Mouse (Mus musculus) midbrain, embryonic 11.5 days (tissue): ENCODE data around the gene Prss27. TPM values are rescaled to one million over a fixed set of nuclear protein-coding genes. Genes with fewer than 3 reads are reported as not detected.

Experiments used
- ATAC-seq: fragments of 200-750 bp; cut with Nextera tagmentation; 2 replicates; pipeline ENCODE4 v1.8.0; 2017; ENCODE audit warnings: moderate TSS enrichment, moderate library complexity; ENCODE audit not compliant: low FRiP score
- DNase-seq: peaks from one replicate; pipeline ENCODE4 v3.0.0; 2015; ENCODE audit warnings: low spot score; ENCODE audit errors: missing footprints
- H3K27ac ChIP-seq: fragments of 300-500 bp; sonication (generic); 2 replicates; pipeline ENCODE4 v1.5.1; 2014; ENCODE audit warnings: low read depth, low read length
- H3K27me3 ChIP-seq: fragments of 300-500 bp; sonication (generic); 2 replicates; pipeline ENCODE4 v1.6.1; 2014; ENCODE audit warnings: mild to moderate bottlenecking, low read length, moderate library complexity, mixed read lengths; ENCODE audit not compliant: control insufficient read depth, insufficient read depth
- H3K36me3 ChIP-seq: fragments of 300-500 bp; sonication (generic); 2 replicates; pipeline ENCODE4 v1.6.1; 2014; ENCODE audit warnings: mild to moderate bottlenecking, low read length, moderate library complexity, mixed read lengths; ENCODE audit not compliant: control insufficient read depth, insufficient read depth
- H3K4me1 ChIP-seq: fragments of 300-500 bp; sonication (generic); 2 replicates; pipeline ENCODE4 v1.6.1; 2014; ENCODE audit warnings: low read length; ENCODE audit not compliant: control insufficient read depth, insufficient read depth
- H3K4me2 ChIP-seq: fragments of 300-500 bp; sonication (generic); 2 replicates; pipeline ENCODE4 v1.6.1; 2014; ENCODE audit warnings: mild to moderate bottlenecking, moderate library complexity
- H3K4me3 ChIP-seq: fragments of 300-500 bp; sonication (generic); 2 replicates; pipeline ENCODE4 v1.5.1; 2014; ENCODE audit warnings: low read depth, low read length
- H3K9ac ChIP-seq: fragments of 300-500 bp; sonication (generic); 2 replicates; pipeline ENCODE4 v1.6.1; 2014; ENCODE audit warnings: low read length
- H3K9me3 ChIP-seq: fragments of 300-500 bp; sonication (generic); 2 replicates; pipeline ENCODE4 v1.6.1; 2016; ENCODE audit warnings: low read length; ENCODE audit not compliant: control insufficient read depth
- WGBS: fragments of 180-500 bp; shearing (Covaris S2); extraction: QIAGEN DNeasy Blood & Tissue Kit; methylation state at CpG from one replicate; pipeline ENCODE4 v1.1.7; 2014; 5-methylcytosine and 5-hydroxymethylcytosine counted together
- polyA plus RNA-seq: library from polyadenylated mRNA; unstranded; fragments of >200 nt; fragmentation: Nextera tagmentation; extraction: Ambion mirVana; gene quantifications from 2 replicates; pipeline ENCODE4 v1.2.1, GENCODE M21; 2014

Prss27 gene
- polyA plus RNA-seq, 1 experiment from 2014 or later: not detected

- Histone ChIP-seq H3K36me3 (no peaks in the 10 kb centered on the region), H3K27ac (no peak overlapping the region), H3K4me1 (no peaks in the 10 kb centered on the region), H3K4me2 (no peak overlapping the region), H3K9me3 (no peaks in the 10 kb centered on the region), H3K27me3 (no peaks in the 10 kb centered on the region), H3K9ac (no peak overlapping the region), H3K4me3 (no peak overlapping the region)
- WGBS: 24% methylated on average over 14 of the region's 14 CpGs
- ATAC-seq: no peak
- peak; percentile 81 for DNase-seq
These were observed 22.2 kb upstream of the Prss27 start for GRCm38 (mm10) chr17:24015727-24016126.

- Histone ChIP-seq H3K27ac (no peak overlapping the region), H3K4me2 (no peak overlapping the region), H3K4me1 (no peaks in the 10 kb centered on the region), H3K4me3 (no peak overlapping the region), H3K9me3 (no peaks in the 10 kb centered on the region), H3K27me3 (no peaks in the 10 kb centered on the region), H3K36me3 (no peaks in the 10 kb centered on the region), H3K9ac (no peak overlapping the region)
- WGBS: 86% methylated on average over 6 of the region's 6 CpGs
- ATAC-seq: no peak
- DNase-seq: no peak
These were observed 17.2 kb upstream of the Prss27 start for GRCm38 (mm10) chr17:24020696-24021095.

GRCm38 (mm10) chr17:24021375-24022199 lies 16.4 kb upstream of the Prss27 start:
- no peak overlapping the region for H3K27ac ChIP-seq
- H3K36me3 ChIP-seq: no peaks in the 10 kb centered on the region
- WGBS: 80% methylated on average over 5 of the region's 5 CpGs
- H3K4me2 ChIP-seq: no peak overlapping the region
- no peaks in the 10 kb centered on the region for H3K27me3 ChIP-seq
- H3K9ac ChIP-seq: no peak overlapping the region
- no peak overlapping the region for H3K4me3 ChIP-seq
- H3K9me3 ChIP-seq: no peaks in the 10 kb centered on the region
- DNase-seq (no peak), ATAC-seq (no peak)
- no peaks in the 10 kb centered on the region for H3K4me1 ChIP-seq

GRCm38 (mm10) chr17:24029477-24029876 lies 8.5 kb upstream of the Prss27 start:
- H3K9ac ChIP-seq: no peak overlapping the region
- H3K4me1 ChIP-seq: no peaks in the 10 kb centered on the region
- H3K36me3 ChIP-seq: no peaks in the 10 kb centered on the region
- H3K27me3 ChIP-seq: no peaks in the 10 kb centered on the region
- no peak overlapping the region for H3K4me3 ChIP-seq
- no peaks in the 10 kb centered on the region for H3K9me3 ChIP-seq
- WGBS: 85% methylated on average over 7 of the region's 7 CpGs
- H3K27ac ChIP-seq: no peak overlapping the region
- no peak for DNase-seq
- no peak for ATAC-seq
- no peak overlapping the region for H3K4me2 ChIP-seq

GRCm38 (mm10) chr17:24030551-24030950 lies 7.4 kb upstream of the Prss27 start:
- Histone ChIP-seq H3K27me3 (no peaks in the 10 kb centered on the region), H3K27ac (no peak overlapping the region), H3K36me3 (no peaks in the 10 kb centered on the region), H3K4me3 (no peak overlapping the region), H3K4me2 (no peak overlapping the region), H3K4me1 (no peaks in the 10 kb centered on the region), H3K9ac (no peak overlapping the region), H3K9me3 (no peaks in the 10 kb centered on the region)
- WGBS: 86% methylated on average over 19 of the region's 22 CpGs
- DNase-seq (no peak), ATAC-seq (no peak)

GRCm38 (mm10) chr17:24035087-24035486 lies 2.9 kb upstream of the Prss27 start:
- no peak for DNase-seq

GRCm38 (mm10) chr17:24036954-24037353 lies 990 bp upstream of the Prss27 start:
- ATAC-seq: no peak
- Histone ChIP-seq H3K4me3 (no peak overlapping the region), H3K27me3 (no peaks in the 10 kb centered on the region), H3K4me2 (no peak overlapping the region), H3K9me3 (no peaks in the 10 kb centered on the region), H3K9ac (no peak overlapping the region), H3K4me1 (no peaks in the 10 kb centered on the region), H3K27ac (no peak overlapping the region), H3K36me3 (no peaks in the 10 kb centered on the region)
- 80% methylated on average over 6 of the region's 6 CpGs for WGBS
- DNase-seq: no peak

More at GRCm38 (mm10) chr17:24035087-24035486, 2.9 kb upstream of the Prss27 start:
- Histone ChIP-seq H3K4me3 (no peak overlapping the region), H3K27me3 (no peaks in the 10 kb centered on the region), H3K9ac (no peak overlapping the region), H3K4me1 (no peaks in the 10 kb centered on the region), H3K36me3 (no peaks in the 10 kb centered on the region), H3K4me2 (no peak overlapping the region), H3K9me3 (no peaks in the 10 kb centered on the region), H3K27ac (no peak overlapping the region)
- no peak for ATAC-seq
- WGBS: 83% methylated on average over 7 of the region's 7 CpGs

GRCm38 (mm10) chr17:24037360-24037759 lies 584 bp upstream of the Prss27 start:
- 79% methylated on average over 13 of the region's 13 CpGs for WGBS
- no peak overlapping the region for H3K4me3 ChIP-seq
- H3K36me3 ChIP-seq: no peaks in the 10 kb centered on the region
- no peak overlapping the region for H3K27ac ChIP-seq
- no peak overlapping the region for H3K9ac ChIP-seq
- H3K4me2 ChIP-seq: no peak overlapping the region
- DNase-seq (no peak), ATAC-seq (no peak)
- H3K4me1 ChIP-seq: no peaks in the 10 kb centered on the region
- H3K9me3 ChIP-seq: no peaks in the 10 kb centered on the region
- H3K27me3 ChIP-seq: no peaks in the 10 kb centered on the region

GRCm38 (mm10) chr17:24044482-24044881 lies 6.5 kb downstream of the Prss27 start:
- H3K4me3 ChIP-seq: no peak overlapping the region
- H3K27me3 ChIP-seq: no peaks in the 10 kb centered on the region
- DNase-seq (no peak), ATAC-seq (no peak)
- no peaks in the 10 kb centered on the region for H3K4me1 ChIP-seq
- H3K9ac ChIP-seq: no peak overlapping the region
- H3K27ac ChIP-seq: no peak overlapping the region
- H3K36me3 ChIP-seq: peaks cover 14% of the 10 kb centered on the region
- WGBS: 69% methylated on average over 5 of the region's 5 CpGs
- no peaks in the 10 kb centered on the region for H3K9me3 ChIP-seq
- no peak overlapping the region for H3K4me2 ChIP-seq
